In the genomic region with DNA sequence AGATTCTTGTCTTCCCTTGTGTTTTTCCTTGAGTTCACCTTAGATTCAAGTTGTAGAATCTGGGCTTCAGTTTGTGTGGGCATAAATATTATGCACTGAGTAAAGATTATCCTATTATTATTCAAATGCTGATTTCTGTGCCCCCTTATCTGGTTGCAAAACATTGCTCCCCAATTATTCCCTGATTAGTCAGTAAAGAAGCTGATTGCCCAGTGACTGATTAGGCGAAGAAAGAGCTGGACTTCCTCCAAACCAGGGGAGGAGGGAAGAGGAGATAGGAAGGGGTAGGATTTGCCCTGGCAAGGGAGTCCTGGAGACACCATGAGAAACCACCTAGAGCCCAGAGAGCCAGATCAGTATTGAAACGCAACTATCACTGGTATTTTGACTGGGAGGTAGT, we compare ENCODE assay signal across 17 mouse cellular contexts.
"Had no signal": no experiment of that assay in that cellular context is flagged by ENCODE, and none has a peak within 500 bp of the region (broad histone marks: within the 10 kb centered on the region; RNA-seq: fewer than 3 reads in every experiment).

No protein-coding gene starts in this region.

- H3K4me1 ChIP-seq: neural tube, embryonic 12.5 days had no signal

- H3K36me3 ChIP-seq: neural tube, embryonic 15.5 days; stomach, embryonic 15.5 days had no signal

- DNase-seq: retina, postnatal 1 day; right cerebral cortex, adult 18-20 months; right cerebral cortex, postnatal 14 days; right cerebral cortex, postnatal 25 days; right cerebral cortex, postnatal 4 days; spleen, adult 18-20 months; thymus, adult 18-20 months; thymus, adult 2 months; thymus, postnatal 14 days; thymus, postnatal 25 days; thymus, postnatal 36 days; thymus, postnatal 4 days had no signal

- H3K9me3 ChIP-seq: neural tube, embryonic 12.5 days; neural tube, embryonic 13.5 days; neural tube, embryonic 15.5 days; stomach, embryonic 15.5 days had no signal

- H3K27me3 ChIP-seq: neural tube, embryonic 12.5 days; neural tube, embryonic 13.5 days; neural tube, embryonic 15.5 days; stomach, embryonic 15.5 days had no signal

- H3K4me3 ChIP-seq: neural tube, embryonic 12.5 days; neural tube, embryonic 13.5 days; neural tube, embryonic 15.5 days; stomach, embryonic 15.5 days had no signal

- H3K9ac ChIP-seq: neural tube, embryonic 12.5 days; neural tube, embryonic 13.5 days; neural tube, embryonic 15.5 days; stomach, embryonic 15.5 days had no signal

- H3K27ac ChIP-seq: neural tube, embryonic 12.5 days; neural tube, embryonic 13.5 days; neural tube, embryonic 15.5 days; stomach, embryonic 15.5 days; stomach, postnatal 0 days had no signal
